Mouse (Mus musculus) G1E-ER4 (cell line): Measurements from ENCODE around the gene Rap1b. TPM values are rescaled to one million over a fixed set of nuclear protein-coding genes. Genes with fewer than 3 reads are reported as not detected.

Experiments used
- GATA1 ChIP-seq: IDR thresholded peaks from one replicate; pipeline ENCODE4 v1.8.0; 2012; ENCODE audit warnings: low read length, inconsistent platforms
- polyA plus RNA-seq: library from polyadenylated mRNA; stranded (reverse); fragments of >175 nt; gene quantifications from 2 replicates; pipeline ENCODE4 v1.2.3, GENCODE M21; 2012

The Rap1b gene
- polyA plus RNA-seq: 25.5 and 36.3 TPM in 2 replicates

DNA sequence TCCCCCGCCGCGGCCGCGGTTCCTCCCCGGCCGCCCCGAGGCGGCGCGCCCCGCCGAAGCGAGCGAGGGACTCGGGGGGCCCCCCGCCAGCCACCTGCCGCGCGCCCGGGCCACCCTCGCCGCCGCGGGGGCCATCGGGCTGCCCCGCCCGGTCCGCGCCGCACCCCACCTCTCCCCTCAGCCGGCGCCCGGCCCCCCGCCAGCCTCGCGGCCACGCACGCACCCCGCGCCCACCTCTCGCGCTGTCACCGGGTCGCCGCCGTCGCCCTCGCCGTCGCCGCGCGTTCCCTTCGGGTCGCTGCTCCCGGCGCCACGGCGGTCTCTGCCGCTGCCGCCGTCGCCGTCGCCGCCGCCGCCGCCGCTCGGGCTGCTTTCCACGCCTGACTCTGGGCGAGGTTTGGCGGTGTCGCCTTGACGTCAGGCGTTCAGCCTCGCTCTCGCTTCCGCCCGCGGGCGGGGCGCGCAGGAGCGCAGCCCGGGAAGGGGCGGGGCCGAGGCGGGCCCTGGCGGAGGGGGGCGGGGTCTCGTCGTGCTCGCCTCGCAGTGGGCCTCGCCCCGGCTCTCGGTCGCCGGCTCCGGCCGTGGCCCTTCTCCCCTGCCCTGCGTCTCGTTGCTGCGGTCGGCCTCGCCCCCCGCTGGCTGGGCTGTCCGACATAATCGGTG lies at the start of gene Rap1b:
Gene Rap1b (minus strand): TSS at position 439 of the 663 bp plus-strand sequence.
- TF ChIP-seq GATA1: no peak

DNA sequence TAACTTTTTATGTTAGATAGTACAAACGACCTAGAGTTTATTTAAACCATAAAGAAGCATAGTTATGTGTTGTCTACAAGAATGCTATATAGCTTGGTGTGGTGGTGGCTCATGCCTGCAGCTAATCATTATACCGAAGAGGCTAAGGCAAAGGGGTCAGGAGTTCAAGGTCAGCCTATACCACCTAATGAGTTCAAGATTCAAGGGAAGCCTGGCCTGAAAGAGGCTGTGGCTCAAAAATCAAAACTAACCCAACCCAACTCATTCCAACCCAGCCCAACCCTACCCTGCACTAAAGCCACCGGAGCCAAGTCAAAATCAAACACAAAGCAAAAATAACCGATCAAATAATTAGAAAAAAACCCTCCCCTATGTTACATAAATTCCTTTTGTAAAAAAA lies 49.4 kb upstream of the Rap1b start:
- TF ChIP-seq GATA1: no peak

DNA sequence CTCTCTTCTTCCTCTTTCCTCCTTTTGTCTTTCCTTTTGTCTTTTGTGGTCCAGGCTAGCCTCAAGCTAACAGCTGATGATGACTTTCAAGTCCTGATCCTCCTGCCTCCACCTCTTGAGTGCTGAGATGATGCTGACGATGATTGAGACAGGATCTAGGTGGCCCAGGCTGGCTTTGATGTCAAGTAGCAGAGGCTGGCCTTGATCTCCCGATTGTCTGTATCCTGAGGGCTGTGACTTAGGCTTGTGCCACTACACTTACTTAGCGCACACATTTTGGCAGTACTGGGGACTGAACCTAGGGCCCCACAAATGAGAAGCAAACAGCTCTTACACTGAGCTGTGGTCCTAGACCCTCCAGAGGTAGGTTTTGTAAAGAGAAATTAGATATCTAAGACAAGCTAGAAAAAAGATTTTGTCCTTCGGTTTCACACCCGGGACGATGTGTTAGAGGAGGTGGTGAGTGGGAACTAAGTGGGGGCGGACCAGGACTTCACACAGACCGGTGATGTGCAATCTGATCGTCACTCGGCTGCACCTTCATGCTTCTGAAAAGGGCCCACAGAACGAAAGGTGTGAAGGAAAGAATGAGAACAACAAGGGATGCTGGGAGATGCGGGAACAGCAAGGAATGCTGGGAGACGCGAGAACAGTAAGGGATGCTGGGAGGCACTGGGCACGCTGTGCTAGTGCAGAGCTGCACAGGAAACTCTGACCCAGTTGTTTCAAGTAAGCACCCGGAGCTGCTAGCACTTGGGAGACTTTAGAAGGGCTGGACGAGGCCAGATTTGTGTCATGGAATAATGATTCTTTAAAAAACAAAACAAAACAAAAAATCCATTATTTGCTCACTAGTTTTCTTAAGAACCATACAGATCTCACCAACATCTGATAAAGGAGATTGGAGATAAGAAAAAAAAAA lies 48.5 kb upstream of the Rap1b start:
- TF ChIP-seq GATA1: no peak

DNA sequence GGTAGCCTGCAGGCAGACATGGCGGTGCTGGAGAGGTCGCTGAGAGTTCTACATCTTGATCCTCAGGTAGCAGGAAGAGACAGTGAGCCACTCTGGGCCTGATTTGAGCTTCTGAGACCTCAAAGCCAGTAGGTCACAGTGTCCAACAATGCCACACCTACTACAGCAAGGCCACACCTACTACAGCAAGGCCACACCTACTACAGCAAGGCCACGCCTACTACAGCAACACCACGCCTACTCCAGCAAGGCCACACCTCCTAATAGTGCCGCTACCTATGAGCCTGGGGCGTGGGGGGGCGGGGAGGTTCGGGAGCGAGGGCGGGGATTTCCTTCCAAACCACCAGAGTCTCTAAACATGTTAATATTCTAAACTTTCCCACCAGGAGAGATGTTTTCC lies 45.5 kb upstream of the Rap1b start:
- TF ChIP-seq GATA1: no peak

DNA sequence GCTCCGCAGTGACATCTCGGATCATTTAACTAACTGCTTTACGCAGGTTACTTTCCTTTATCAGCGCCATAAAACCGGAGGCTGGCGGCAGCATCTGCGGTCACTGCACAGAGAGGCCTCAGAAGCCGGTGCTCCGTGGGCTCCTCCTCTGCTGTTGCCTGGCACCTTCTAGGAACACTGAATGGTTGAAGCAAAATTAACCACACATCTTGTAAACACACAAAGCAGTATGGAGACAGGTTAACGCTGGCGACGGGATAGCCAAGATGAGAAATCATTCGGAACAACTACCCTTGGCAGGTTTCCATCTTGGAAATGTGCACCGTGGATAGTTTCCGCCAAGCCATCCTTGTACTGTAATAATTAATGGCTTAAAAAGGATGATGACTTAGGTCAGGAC lies 43.0 kb upstream of the Rap1b start:
- TF ChIP-seq GATA1: no peak

DNA sequence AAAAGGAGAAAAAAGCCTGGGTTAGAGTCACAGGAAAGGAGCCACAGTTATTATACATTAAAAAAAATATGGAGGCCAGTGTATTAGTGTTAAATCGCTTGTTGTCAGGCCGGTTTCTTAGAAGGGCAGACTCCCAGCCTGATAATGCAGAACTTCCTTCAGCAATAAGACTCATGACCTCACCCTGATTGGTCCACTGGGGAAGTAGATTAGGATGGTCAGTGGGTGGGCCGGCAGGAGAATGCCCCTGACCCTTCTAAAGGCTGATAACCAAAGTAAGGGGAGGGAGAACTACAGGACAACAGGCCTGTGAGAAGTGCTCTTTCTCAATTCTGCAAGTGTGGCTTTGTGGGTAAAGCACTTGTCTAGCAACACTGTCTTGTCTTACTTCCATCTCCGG lies 39.5 kb upstream of the Rap1b start:
- TF ChIP-seq GATA1: no peak

DNA sequence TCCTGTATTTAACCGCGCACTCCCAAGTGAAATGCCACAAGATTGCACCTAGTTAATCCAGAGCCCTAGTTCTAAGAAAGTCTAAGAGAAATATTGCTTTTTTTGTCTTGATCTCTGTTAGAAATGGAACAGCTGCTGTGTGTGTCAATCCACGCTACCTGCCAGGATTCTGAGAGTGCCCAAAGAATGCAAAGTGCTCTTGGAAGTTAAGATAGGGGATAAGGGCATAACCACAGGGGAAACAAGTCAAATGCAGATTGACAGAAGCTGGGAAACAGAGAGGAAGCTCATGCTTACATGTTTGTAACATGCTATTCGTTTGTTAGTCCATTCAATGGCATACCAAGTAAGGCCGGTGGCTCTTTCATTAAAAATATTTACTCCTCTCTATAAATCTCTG lies 38.9 kb upstream of the Rap1b start:
- no peak for TF ChIP-seq GATA1

DNA sequence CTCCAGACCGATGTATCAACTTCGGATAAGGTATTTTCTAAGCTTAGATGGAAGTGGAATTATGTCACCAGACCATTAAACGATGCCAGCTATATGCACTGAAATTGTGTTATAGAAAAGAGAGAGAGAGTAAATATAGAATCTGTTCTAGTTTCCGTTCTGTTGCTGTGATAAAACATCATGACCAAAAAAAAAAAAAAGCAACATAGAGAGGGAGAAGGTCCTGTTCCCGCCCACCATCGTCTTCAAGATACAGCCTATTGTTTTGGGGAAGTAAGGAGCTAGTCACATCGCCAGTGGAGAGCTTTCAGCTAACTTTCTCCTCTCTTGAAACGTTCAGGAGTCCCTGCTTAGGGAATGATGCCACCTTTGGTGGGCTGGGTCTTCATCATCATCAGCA lies 37.6 kb upstream of the Rap1b start:
- no peak for TF ChIP-seq GATA1

DNA sequence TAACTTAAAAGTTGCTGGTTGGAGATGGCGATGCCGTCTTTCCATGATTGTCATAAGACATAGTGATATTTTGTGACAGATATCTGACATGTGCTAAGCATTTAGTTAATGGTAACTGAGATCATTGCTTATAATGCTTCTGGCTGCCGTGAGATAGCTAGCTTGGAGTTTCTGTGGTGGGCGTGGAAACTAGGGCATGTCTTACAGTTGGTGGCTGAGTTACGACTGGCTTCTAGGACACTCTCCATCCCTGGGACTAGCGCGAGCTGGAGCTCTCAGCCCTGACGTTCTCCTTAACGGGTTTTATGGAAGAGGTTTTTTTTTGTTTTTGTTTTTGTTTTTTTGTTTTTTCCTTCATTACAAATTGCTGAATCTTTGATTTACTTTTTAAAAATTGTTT lies 32.8 kb upstream of the Rap1b start:
- no peak for TF ChIP-seq GATA1

DNA sequence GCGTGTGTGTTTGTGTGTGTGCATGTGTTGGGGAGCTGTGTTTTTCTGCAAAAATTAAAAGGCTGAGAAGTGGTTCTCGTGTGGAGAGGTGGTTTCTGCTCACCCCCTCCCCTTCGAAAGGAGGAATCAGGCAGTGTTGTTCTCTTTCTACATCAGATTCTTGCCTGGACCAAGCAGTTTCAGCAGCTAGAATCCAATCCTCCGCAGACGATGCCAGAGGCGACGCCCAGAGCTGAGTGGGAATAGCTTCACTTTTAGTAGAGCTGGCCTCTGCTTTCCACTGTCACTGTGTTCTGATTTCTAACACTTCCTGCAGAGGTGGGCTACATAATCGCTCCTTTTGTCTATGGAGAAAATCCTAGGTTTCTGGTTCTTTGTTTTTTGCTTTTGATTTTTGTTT lies 31.0 kb upstream of the Rap1b start:
- TF ChIP-seq GATA1: no peak

DNA sequence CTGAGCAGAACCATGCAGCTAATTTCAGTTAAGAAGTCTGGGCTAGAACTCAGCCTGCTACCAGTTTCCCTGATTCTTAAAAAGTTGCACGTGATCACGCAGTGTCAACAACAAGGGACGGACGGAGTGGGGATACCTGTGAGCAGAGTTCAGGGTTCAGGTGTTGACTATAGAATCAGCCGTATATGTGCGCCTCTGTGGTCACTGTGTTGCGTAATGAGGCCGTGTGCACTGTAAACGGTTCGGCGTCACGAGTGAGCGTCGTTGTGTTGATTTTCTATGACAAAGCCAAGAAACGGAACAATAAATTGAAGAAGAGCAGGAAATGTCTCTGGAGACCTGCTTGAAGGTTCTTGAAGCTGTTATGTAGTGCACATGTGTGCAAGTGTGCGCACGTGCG lies 30.6 kb upstream of the Rap1b start:
- TF ChIP-seq GATA1: no peak

DNA sequence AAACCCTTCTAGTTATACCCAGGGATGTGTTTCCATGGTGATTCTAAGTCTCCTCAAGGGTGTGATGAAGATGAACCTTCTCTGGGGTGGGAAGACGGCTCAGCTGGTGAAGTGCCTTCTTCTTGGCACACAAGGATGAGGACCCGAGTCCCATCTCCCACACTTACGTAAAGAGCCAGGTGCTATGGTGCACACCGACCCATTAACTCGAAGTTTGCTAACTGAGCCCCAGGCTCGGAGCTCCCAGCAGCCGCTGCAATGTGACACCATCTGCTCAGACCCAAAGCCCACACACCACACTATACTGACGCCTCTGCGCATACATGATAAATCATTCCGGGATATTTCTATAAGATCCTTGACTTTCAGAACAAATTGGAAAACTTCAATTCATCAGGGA lies 29.1 kb upstream of the Rap1b start:
- no peak for TF ChIP-seq GATA1

DNA sequence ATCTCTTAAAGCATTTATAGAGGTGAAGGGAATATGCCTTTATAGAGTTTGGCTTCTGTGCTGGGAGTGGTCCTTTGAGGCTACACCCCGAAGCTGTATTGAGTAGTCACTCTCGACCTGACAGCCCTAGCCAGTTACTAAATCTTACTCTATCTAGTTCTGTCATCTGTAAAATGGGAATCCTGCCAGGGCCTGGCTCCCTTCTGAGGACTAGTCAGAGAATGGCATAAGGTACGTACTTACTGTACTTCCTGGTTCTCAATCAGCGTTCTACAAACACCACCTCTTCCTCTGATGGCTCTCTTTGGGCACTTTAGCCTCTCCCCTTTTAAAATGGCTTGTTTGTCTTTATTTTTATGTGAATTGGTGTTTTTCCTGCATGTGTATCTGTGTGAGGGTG lies 28.1 kb upstream of the Rap1b start:
- no peak for TF ChIP-seq GATA1

DNA sequence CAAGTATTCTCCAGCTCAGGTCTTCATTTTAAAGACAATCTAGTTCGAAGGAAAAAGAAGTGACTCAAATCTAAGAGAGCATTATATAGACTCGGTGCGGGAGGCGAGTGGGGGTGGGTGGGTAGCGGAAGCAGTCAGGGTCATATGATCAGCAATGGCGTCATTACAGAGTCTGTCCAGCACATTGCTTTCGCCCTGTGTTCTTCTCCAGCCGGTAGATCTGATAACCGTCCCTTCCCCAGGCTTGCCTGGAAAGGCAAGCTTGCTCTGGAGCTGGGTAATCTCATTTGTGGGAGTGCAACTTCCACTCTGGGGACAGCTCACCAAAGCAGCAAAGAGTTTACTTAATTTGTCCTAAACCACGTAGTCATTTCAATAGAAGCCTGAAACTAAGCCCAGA lies 26.6 kb upstream of the Rap1b start:
- TF ChIP-seq GATA1: no peak

DNA sequence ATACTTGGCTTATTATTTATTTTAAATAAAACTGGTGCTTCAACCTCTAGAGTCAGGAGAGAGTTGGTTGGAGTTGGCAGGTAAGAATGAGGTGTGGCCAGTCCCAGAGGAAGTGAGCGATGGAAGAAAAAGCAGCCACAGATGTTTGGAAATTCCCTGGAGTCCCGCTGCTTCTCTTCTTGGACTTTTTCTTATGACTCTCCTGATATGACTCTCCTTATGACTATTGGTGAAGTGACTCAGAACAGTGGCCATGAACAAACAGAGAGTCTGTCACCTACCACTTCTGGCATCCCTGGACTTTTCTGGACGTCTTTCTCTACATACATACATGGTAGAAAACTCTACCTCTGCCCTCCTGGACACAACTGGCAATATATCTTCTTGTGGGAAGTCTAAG lies 21.5 kb upstream of the Rap1b start:
- no peak for TF ChIP-seq GATA1

DNA sequence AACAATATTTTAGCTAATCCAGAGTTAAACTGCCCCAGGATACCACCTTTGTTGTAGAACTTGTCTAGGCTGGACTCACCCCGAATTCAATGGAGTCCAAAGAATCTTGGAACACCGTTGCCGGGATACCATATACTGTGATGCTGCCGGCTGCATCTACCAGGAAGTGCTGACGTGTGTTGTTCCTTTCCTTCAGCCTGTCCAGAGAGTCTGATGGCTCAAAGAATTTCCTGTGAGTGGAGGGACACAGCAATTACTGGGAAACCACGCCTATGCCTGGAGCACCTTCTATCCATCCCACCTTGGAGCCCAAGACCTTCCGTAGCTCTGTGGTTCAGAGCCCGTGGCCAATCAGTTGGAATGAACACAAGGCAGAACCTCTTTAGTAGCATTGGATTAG lies 20.8 kb upstream of the Rap1b start:
- no peak for TF ChIP-seq GATA1

DNA sequence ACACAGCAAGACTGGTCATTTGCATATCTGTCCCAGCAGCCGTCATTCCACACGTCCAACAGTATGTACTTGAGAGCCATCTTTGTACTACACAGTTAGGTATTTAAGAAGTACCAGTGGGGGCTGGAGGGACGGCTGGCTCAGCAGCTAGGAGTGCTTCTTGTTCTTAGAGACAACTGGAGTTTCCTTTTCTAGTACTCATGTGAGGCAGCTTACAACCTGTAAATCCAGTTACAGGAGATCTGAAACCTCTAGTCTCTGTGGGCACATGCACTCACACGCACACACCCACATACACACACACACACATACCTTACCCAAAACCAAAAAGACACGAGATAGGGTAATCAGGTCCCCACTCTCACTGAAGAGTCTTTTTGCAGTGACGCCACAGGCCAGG lies 18.9 kb upstream of the Rap1b start:
- TF ChIP-seq GATA1: no peak

DNA sequence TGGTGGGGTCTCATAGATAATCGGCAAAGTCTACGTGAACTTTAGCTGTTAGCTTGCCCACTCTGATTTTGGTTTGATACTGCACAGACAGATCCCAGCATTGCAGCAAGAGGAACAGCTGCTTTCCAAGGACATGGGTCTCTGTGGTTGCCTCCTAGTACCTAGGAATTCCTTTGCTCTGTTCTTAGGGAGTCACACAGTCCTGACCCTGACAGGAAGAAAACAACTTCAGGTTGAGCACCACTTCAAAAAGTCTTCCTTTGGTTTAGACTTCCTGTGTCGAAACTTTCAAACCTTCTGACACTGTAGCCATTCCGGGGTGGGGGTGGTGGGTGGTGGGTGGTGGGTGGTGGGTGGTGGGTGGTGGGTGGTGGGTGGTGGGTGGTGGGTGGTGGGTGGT lies 18.4 kb upstream of the Rap1b start:
- no peak for TF ChIP-seq GATA1
